Mouse (Mus musculus) spleen, postnatal 10 days (tissue): Measurements from ENCODE around the gene Il1rl1.
A peak's percentile ranks its signal among the peaks of the same experiment; 100 is the strongest.

Source experiments
- DNase-seq, 2 experiments: peaks; one replicate each; pipeline ENCODE4 v3.0.0; 2021 to 2022; ENCODE audit warnings: low spot score in 2 of 2

Gene Il1rl1

GRCm38 (mm10) chr1:40437340-40437739, 8.0 kb downstream of the Il1rl1 start:
- DNase-seq: no peak

- DNase-seq: no peak
Observed at GRCm38 (mm10) chr1:40439504-40439903, 10.1 kb downstream of the Il1rl1 start.

GRCm38 (mm10) chr1:40444800-40445199, 15.4 kb downstream of the Il1rl1 start:
- DNase-seq: no peak

- peak; percentile 21 to 48 for DNase-seq
Observed at GRCm38 (mm10) chr1:40465477-40466430, 36.4 kb downstream of the Il1rl1 start, which contains the start of gene Il18r1. Gene Il18r1 (plus strand): TSS chr1:40465552.

- no peak for DNase-seq
Observed at GRCm38 (mm10) chr1:40467306-40467705, 37.9 kb downstream of the Il1rl1 start.

GRCm38 (mm10) chr1:40468805-40469204, 39.4 kb downstream of the Il1rl1 start:
- no peak for DNase-seq

- DNase-seq: no peak
Observed at GRCm38 (mm10) chr1:40469900-40470299, 40.5 kb downstream of the Il1rl1 start.

- DNase-seq: no peak
Observed at GRCm38 (mm10) chr1:40472401-40472800, 43.0 kb downstream of the Il1rl1 start.

- no peak for DNase-seq
Observed at GRCm38 (mm10) chr1:40473640-40474039, 44.3 kb downstream of the Il1rl1 start.

GRCm38 (mm10) chr1:40474336-40474735, 45.0 kb downstream of the Il1rl1 start:
- no peak for DNase-seq

GRCm38 (mm10) chr1:40475697-40476096, 46.3 kb downstream of the Il1rl1 start:
- no peak for DNase-seq

- no peak for DNase-seq
Observed at GRCm38 (mm10) chr1:40476756-40477155, 47.4 kb downstream of the Il1rl1 start.

GRCm38 (mm10) chr1:40479505-40479923, 50.1 kb downstream of the Il1rl1 start:
- no peak for DNase-seq

GRCm38 (mm10) chr1:40494594-40494993, 65.2 kb downstream of the Il1rl1 start:
- no peak for DNase-seq

GRCm38 (mm10) chr1:40499708-40500107, 70.3 kb downstream of the Il1rl1 start:
- no peak for DNase-seq

- no peak for DNase-seq
Observed at GRCm38 (mm10) chr1:40501126-40501525, 71.8 kb downstream of the Il1rl1 start.

- no peak for DNase-seq
Observed at GRCm38 (mm10) chr1:40501546-40502398, 72.4 kb downstream of the Il1rl1 start.

- no peak for DNase-seq
Observed at GRCm38 (mm10) chr1:40504548-40504947, 75.2 kb downstream of the Il1rl1 start.
